Mouse (Mus musculus) limb, embryonic 14.5 days (tissue): ENCODE measurements around the gene Slc22a21. TPM values are rescaled to one million over a fixed set of nuclear protein-coding genes. Genes with fewer than 3 reads are reported as not detected.

Experiments
- ATAC-seq: fragments of 200-750 bp; cut with Nextera tagmentation; 2 replicates; pipeline ENCODE4 v1.8.0; 2017; ENCODE audit warnings: low read depth, moderate number of reproducible peaks, moderate TSS enrichment; ENCODE audit not compliant: low FRiP score
- DNase-seq: peaks from one replicate; pipeline ENCODE4 v3.0.0-alpha.2; 2015; ENCODE audit warnings: low spot score
- H3K27ac ChIP-seq: fragments of 300-500 bp; sonication (generic); replicated peaks from 2 replicates; pipeline ENCODE4 v1.5.1; 2014; ENCODE audit warnings: low read depth, mild to moderate bottlenecking, low read length, moderate library complexity, mixed read lengths
- H3K27me3 ChIP-seq: fragments of 300-500 bp; sonication (generic); 2 replicates; pipeline ENCODE4 v1.6.1; 2014; ENCODE audit warnings: low read length, mixed read lengths; ENCODE audit not compliant: control insufficient read depth, insufficient read depth
- H3K36me3 ChIP-seq: fragments of 300-500 bp; sonication (generic); 2 replicates; pipeline ENCODE4 v1.6.1; 2014; ENCODE audit warnings: mild to moderate bottlenecking, low read length, moderate library complexity, mixed read lengths; ENCODE audit not compliant: control insufficient read depth, insufficient read depth
- H3K4me1 ChIP-seq: fragments of 300-500 bp; sonication (generic); 2 replicates; pipeline ENCODE4 v1.6.1; 2014; ENCODE audit warnings: antibody characterized with exemption, low read length, mixed read lengths; ENCODE audit not compliant: control insufficient read depth, insufficient read depth
- H3K4me2 ChIP-seq: fragments of 300-500 bp; sonication (generic); replicated peaks from 2 replicates; pipeline ENCODE4 v1.6.1; 2014; ENCODE audit warnings: low read depth, mild to moderate bottlenecking, low read length, moderate library complexity; ENCODE audit not compliant: severe bottlenecking
- H3K4me3 ChIP-seq: fragments of 300-500 bp; sonication (generic); replicated peaks from 2 replicates; pipeline ENCODE4 v1.5.1; 2014; ENCODE audit warnings: low read length
- H3K9ac ChIP-seq: fragments of 300-500 bp; sonication (generic); 2 replicates; pipeline ENCODE4 v1.6.1; 2014; ENCODE audit warnings: mild to moderate bottlenecking, low read depth, low read length, moderate library complexity; ENCODE audit not compliant: severe bottlenecking
- H3K9me3 ChIP-seq: fragments of 300-500 bp; sonication (generic); 2 replicates; pipeline ENCODE4 v1.6.1; 2016; ENCODE audit warnings: low read length; ENCODE audit not compliant: control insufficient read depth
- POLR2A ChIP-seq: fragments of 200-500 bp; IDR thresholded peaks from 2 replicates; pipeline ENCODE4 v1.8.0; 2012; ENCODE audit warnings: inconsistent platforms, mild to moderate bottlenecking, moderate library complexity, borderline replicate concordance; ENCODE audit not compliant: insufficient read depth, insufficient read length; ENCODE audit errors: extremely low read depth
- WGBS: fragments of 180-500 bp; shearing (Covaris S2); extraction: QIAGEN DNeasy Blood & Tissue Kit; methylation state at CpG from one replicate; pipeline ENCODE4 v1.1.7; 2014; 5-methylcytosine and 5-hydroxymethylcytosine counted together
- polyA plus RNA-seq, 2 experiments: library from polyadenylated mRNA; depleted of rRNA in 1 of 2; stranded (reverse) in 1 of 2; unstranded in 1 of 2; fragments of >200 nt; fragmentation: Nextera tagmentation in 1 of 2; extraction: Ambion mirVana in 1 of 2; gene quantifications; 2 replicates each; pipeline versions ENCODE4 v1.2.1 to v1.2.3; 2012 to 2014

Gene Slc22a21
- polyA plus RNA-seq, 2 experiments: 6.2 to 9.7 TPM

DNA sequence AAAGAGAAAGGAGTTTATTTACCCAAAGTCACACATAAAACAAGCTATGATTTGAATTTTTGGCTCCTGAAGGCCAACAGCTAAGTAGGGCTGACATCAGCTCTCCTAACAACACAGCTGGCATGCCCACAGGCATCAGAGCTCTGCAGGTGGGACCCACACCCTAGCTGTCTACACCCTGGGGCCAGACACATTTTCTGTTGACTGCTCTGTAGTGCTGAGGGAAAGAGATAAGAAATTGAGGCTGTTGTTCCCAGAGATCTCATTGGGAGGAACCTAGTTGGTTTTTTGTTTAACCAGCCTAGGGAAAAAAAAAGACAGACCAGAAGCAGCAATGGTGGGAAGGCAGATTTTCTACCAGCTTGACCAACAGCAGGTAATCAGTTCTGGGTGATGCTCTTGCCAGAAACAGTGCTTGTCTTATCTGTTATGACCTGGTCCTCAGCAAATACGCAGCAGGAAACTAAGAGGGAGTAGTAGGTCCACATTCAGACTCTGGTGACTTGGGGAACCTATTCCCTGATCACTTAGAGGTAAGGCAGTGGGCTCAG lies 46.4 kb upstream of the Slc22a21 start:
- DNase-seq (no peak), ATAC-seq (no peak)
- H3K9ac ChIP-seq: no peak overlapping the region
- TF ChIP-seq POLR2A: no peak
- H3K27me3 ChIP-seq: peaks cover 5% of the 10 kb centered on the region; the same call in 1 of the 2 replicates
- no peaks in the 10 kb centered on the region for H3K36me3 ChIP-seq
- no peaks in the 10 kb centered on the region for H3K9me3 ChIP-seq
- no peak overlapping the region for H3K4me3 ChIP-seq
- H3K4me2 ChIP-seq: peak overlapping the region; percentile 94; the same call in 1 of the 2 replicates
- no peak overlapping the region for H3K27ac ChIP-seq
- WGBS: 85% methylated on average over 1 of the region's 1 CpGs
- peaks cover 11% of the 10 kb centered on the region for H3K4me1 ChIP-seq

DNA sequence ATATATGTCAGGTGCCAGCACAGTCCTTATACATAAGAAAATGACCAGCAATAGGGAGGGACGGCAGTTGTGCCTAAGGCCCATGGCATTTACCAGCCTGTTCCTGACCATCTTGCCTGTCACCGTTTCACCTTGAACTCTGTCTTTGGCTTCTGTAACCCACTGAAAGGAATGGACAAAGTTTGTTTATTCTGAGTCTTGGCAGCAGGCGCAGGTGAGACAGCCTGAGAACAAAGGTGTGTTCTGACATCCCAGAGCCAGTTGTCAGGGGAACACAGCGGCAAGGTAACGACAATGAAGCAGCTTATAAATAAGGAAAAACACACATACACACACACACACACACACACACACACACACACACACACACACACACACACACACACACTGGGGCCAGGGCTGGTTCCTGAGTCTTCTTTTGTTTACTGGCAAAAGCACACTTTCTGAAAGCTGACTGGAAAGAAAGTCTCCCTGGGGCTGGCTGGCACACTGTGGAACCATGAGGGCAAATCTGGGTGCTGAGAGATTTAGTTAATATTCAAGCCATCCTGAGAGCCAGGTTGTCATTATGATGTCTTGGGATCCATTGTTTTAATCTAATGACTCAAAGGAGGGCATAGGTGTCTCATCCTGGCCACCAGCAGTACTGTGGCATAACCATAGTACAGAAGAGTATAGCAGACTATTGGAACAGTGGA lies 41.4 kb upstream of the Slc22a21 start:
- no peaks in the 10 kb centered on the region for H3K27me3 ChIP-seq
- no peak for ATAC-seq
- H3K4me3 ChIP-seq: no peak overlapping the region
- TF ChIP-seq POLR2A: no peak
- no peaks in the 10 kb centered on the region for H3K4me1 ChIP-seq
- H3K4me2 ChIP-seq: no peak overlapping the region
- H3K27ac ChIP-seq: no peak overlapping the region
- WGBS: 90% methylated on average over 5 of the region's 5 CpGs
- H3K9me3 ChIP-seq: no peaks in the 10 kb centered on the region
- no peak for DNase-seq
- H3K36me3 ChIP-seq: no peaks in the 10 kb centered on the region
- H3K9ac ChIP-seq: no peak overlapping the region

DNA sequence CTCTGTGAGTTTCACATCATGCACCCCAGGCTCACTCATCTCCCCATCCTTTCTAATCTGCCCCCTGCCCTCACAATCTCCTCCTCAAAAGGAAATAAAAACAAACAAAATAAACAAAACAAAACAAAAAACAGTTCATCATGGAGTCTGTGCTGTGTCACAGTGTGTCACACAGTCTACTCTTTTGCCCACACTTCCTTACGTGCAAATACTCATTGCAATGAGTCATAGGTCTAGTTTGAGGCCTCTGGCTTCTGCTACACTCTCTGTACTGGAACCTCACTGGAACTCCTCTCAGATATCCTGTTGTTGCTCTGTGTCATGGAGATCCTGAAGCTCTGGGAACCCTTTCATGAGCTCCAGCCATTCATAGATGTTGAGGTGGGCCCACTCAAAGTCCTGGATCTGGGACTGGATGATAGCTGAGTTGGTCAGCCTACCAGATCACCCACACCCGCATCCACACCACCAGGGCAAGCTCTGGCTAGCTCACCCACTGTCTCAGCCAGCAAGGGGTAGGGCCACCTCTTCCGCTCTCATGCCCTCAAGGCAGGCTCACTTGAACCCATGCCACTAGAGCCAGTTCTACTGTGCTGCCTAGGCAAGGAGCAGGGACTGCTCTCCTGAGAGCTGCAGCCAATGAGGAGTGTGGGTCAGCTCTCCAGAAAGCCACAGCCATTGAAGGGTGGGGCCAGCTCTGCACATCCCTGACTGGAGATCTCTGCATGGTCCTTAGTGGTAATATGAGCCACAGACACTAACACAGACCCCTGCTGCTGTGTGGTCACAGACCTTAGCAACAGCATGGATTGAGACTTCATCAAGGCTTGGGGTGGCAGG lies 39.0 kb upstream of the Slc22a21 start:
- no peak for TF ChIP-seq POLR2A
- WGBS: 79% methylated on average over 3 of the region's 3 CpGs
- Histone ChIP-seq H3K9ac (no peak overlapping the region), H3K36me3 (no peaks in the 10 kb centered on the region), H3K27ac (no peak overlapping the region), H3K4me3 (no peak overlapping the region), H3K4me2 (no peak overlapping the region), H3K27me3 (no peaks in the 10 kb centered on the region), H3K4me1 (no peaks in the 10 kb centered on the region), H3K9me3 (no peaks in the 10 kb centered on the region)
- DNase-seq: no peak
- no peak for ATAC-seq

DNA sequence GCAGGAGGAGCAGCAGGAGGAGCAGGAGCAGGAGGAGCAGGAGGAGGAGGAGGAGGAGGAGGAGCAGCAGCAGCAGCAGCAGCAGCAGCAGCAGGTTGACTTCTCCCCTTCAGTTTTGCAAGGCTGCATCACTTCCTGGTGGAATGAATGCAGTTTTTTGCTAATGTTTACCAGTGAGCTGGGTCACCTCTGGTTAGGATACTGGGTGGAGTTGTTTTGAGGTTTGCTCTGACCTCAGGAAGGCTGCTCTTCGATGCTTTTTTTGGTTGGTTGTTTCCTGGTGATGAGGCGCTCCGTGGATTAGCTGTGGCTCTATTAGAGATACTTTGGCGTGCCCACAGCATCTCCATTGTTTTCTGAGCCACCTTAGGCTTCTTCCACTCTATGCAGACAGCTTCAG lies 37.5 kb upstream of the Slc22a21 start:
- 71% methylated on average over 4 of the region's 4 CpGs for WGBS
- H3K9me3 ChIP-seq: no peaks in the 10 kb centered on the region
- no peak overlapping the region for H3K4me2 ChIP-seq
- ATAC-seq: no peak
- no peaks in the 10 kb centered on the region for H3K4me1 ChIP-seq
- H3K36me3 ChIP-seq: no peaks in the 10 kb centered on the region
- no peak for DNase-seq
- no peak overlapping the region for H3K27ac ChIP-seq
- no peak overlapping the region for H3K9ac ChIP-seq
- no peak for TF ChIP-seq POLR2A
- H3K27me3 ChIP-seq: no peaks in the 10 kb centered on the region
- H3K4me3 ChIP-seq: no peak overlapping the region

DNA sequence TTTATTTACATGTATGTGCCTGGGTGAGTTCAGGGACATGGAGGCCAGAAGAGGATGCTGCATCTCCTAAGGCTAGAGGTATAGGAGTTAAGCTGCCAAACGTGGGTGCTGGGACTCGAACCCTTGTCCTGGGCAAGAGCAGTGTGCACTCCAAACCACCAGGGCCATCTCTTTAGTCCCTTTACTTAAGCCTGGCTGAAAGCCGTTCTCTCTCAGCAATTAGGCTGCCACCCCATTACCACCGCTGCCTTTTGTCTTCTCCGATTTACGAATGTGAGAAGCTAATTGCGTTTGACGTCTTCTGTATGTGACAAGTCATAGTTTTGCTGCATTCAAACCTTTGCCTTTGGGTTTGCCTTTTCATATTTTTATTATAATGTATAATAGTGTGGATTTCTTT lies 35.9 kb upstream of the Slc22a21 start:
- H3K4me1 ChIP-seq: no peaks in the 10 kb centered on the region
- H3K4me3 ChIP-seq: no peak overlapping the region
- H3K9me3 ChIP-seq: no peaks in the 10 kb centered on the region
- no peaks in the 10 kb centered on the region for H3K27me3 ChIP-seq
- DNase-seq: no peak
- no peak overlapping the region for H3K4me2 ChIP-seq
- no peak for TF ChIP-seq POLR2A
- WGBS: 56% methylated on average over 8 of the region's 8 CpGs
- ATAC-seq: no peak
- no peak overlapping the region for H3K9ac ChIP-seq
- H3K27ac ChIP-seq: no peak overlapping the region
- no peaks in the 10 kb centered on the region for H3K36me3 ChIP-seq
